Mouse (Mus musculus) heart, postnatal 0 days (tissue): Measurements from ENCODE around the gene Zfp708.

Source experiments
- CTCF ChIP-seq: IDR thresholded peaks from 2 replicates; pipeline ENCODE4 v1.5.1; 2016; ENCODE audit warnings: antibody characterized with exemption, control low read depth, low read depth
- EP300 ChIP-seq: IDR thresholded peaks from 2 replicates; pipeline ENCODE4 v1.6.1; 2016; ENCODE audit warnings: antibody characterized with exemption, low read depth

- TF ChIP-seq CTCF (no peak), EP300 (no peak)
Observed at GRCm38 (mm10) chr13:67062427-67062826, 35.3 kb downstream of the Zfp708 start.
